Mouse (Mus musculus): Measurements from ENCODE around the gene Sult6b2.

Sult6b2 gene

GRCm38 (mm10) chr6:142809373-142810098 is 5.2 kb upstream of the Sult6b2 start:
- no peak for DNase-seq

- DNase-seq = no peak
These were observed 2.0 kb upstream of the Sult6b2 start for GRCm38 (mm10) chr6:142806326-142806725.

DNA sequence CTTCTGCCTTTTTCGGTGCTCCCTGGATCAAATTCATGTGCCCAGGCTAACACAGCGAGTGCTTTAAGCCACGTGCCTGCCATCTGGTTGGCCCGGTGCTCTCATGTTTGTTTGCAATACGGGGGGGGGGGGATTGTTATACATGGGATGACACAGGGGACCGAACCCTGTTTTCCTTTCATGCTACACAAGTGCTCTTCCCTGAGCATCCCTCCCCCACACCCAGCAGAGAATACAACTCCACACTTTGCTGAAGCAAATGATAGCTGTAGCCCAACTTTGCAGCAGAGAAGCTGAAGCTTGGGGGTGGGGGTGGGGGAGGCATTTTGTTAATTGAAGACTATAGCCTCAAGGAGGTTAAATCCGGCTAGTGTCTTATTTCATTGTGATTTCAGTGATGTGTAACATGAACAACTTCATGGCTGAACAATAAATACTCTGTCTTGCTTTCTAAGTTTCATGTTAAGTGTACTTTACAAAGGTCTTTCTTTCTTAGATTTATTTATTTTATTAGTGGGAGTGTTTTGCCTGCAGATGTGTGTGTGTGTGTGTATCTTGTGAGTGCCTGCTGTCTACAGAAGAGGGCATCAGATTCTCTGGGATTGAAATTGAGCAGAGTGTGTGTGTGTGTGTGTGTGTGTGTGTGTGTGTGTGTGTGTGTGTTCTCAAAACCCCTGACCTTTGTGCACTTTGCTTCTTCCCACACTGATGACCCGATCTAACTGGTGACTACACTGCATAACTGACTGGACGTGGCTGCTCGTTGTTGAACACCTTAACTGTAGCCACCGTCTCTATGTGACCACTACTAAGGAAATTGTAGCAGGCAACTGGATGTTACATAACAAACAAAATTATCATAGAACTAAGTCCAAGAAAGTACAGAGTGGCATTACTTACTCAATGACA is 1.4 kb downstream of the Sult6b2 start:
- DNase-seq = no peak

- no peak for DNase-seq
These were observed 2.6 kb downstream of the Sult6b2 start for GRCm38 (mm10) chr6:142801687-142802086.

DNA sequence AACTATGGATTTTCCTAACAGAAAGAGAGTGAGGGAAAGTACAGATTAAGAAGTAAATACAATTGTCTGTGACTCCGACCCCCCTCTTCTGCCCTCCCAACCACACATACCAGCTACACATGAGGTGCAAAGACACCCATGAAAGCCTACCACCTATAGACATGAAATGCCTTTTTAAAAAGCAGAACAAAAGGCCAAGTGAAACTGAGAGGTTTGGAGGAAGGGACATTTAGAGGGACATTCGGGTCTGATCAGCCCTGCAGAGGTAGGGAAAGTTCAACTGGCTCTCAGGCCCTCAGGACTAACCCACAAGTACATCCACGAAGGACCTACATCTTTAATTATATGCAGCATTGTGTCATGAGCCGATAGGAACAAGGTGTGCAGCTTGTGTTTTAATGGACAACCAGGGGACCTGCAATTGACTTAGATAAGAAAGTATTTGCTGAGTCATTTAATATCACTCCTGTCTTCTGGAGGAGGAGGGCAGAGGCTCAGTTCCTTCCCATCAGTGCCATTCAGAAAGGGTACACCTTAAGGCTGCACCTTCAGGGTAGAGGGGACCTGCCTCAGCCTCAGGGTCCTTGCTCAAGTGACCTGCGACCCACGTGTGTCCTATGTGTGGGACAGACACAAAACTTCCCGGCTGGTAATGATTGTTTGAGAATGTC is 4.5 kb downstream of the Sult6b2 start:
- no peak for DNase-seq

- DNase-seq = no peak
These were observed 5.5 kb downstream of the Sult6b2 start for GRCm38 (mm10) chr6:142798837-142799236.

GRCm38 (mm10) chr6:142797996-142798395 is 6.3 kb downstream of the Sult6b2 start:
- no peak for DNase-seq

DNA sequence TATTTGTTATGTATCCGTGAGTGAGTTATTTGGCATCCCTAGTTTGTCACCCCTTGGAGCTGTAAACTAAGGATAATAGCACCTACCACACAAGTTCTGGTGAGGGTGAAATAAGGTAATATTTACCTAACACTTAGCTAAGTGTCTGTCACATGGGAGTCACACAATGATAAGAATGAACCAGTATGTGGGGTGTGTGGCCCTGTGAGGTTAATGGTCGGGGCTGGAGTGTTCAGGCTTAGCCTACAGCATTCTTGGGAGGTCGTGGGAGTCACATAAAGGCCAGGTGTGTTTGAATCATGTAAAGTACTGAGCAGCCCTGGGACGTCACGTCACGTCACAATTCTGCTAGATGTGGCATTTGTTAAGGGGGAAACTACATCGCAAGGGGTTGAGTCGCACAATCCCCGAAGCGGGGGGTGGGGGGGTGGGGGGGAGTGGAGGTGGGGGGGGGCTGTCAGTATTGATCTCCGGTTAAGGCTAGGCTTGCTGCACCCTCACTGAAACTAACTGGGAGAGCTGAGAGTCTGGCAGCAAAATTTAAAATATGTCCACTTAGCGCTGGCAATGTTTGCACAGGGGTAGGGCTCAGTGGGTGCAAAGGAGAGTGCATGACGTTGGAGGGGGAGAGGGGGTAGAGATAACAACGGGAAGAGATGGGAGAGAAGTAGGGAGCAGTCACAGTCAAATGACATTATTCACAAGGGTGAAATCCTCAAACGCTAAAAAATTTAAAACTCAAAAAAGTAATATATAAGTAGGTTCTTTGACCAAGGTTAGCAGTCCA is 8.5 kb downstream of the Sult6b2 start:
- DNase-seq = no peak

DNA sequence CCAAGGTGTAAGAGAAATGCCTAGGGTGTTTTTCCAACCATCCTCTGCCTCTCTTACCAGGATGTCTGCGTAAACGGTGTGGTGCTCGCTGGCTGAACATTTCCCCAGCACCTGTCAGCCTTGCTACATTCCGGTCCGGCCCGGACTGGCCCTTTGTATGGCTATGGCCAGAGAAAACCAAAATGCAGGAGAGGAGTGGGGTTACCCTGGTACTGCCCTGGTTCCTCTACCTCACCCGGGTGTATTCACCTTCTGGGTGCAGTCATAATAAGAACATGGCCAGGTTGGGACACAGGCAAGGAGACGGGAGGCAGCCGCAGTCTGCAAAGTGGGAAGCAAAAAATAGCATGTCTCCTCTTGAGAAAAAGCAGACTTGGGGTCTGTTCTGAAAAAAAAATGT is 9.2 kb downstream of the Sult6b2 start:
- no peak for DNase-seq

GRCm38 (mm10) chr6:142793468-142793867 is 10.8 kb downstream of the Sult6b2 start:
- no peak for DNase-seq

DNA sequence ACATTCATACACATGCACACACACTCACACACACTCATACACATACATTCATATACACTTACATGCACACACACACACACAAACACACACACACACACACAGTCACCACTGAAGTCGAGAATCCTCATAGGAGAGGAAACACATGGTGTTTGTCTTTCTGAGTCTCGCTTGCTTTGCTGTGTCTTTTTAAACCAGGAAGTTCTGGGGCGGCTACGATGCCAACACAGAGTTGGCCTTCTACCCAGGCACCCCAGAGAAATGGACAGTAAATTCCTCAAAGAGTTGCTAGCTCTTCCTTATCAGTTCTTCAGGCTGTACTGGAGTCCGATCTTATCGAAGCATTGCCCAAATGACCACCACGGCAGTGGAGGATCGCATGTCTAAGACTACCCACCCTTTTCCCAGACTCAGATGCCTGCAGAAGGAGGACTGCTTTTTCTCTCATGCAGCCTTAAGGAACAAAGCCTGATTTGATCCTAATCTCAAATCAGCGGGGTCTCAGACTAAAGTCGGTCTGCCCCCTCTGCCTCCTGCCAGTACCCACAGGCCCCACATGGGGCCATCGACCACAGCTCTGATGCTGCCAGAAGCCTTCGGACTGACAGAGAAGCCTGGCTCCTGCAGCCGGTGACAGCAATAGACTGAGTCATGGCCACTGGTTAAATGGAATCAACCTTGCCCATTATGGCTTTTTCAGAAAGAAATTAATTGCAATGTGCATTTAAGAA is 11.9 kb downstream of the Sult6b2 start:
- DNase-seq = no peak

DNA sequence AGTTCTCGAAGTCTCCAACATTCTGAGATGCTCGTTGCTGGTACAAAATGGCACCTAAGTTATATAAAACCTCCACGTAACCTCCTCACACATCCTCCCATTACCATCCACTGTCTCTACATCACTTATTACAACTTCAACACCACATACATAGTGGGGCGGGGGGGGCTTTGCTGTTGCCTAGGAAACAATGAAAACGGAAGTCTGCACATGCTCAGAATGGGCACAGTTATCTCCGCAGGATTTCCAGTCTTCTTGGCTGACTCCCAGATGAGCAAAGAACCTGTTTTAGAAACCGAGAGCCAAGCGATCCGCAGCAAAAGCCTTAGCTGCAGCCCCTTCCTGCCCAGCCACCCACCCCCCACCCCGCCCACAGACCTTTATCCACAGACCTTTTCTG is 14.6 kb downstream of the Sult6b2 start:
- no peak for DNase-seq

DNA sequence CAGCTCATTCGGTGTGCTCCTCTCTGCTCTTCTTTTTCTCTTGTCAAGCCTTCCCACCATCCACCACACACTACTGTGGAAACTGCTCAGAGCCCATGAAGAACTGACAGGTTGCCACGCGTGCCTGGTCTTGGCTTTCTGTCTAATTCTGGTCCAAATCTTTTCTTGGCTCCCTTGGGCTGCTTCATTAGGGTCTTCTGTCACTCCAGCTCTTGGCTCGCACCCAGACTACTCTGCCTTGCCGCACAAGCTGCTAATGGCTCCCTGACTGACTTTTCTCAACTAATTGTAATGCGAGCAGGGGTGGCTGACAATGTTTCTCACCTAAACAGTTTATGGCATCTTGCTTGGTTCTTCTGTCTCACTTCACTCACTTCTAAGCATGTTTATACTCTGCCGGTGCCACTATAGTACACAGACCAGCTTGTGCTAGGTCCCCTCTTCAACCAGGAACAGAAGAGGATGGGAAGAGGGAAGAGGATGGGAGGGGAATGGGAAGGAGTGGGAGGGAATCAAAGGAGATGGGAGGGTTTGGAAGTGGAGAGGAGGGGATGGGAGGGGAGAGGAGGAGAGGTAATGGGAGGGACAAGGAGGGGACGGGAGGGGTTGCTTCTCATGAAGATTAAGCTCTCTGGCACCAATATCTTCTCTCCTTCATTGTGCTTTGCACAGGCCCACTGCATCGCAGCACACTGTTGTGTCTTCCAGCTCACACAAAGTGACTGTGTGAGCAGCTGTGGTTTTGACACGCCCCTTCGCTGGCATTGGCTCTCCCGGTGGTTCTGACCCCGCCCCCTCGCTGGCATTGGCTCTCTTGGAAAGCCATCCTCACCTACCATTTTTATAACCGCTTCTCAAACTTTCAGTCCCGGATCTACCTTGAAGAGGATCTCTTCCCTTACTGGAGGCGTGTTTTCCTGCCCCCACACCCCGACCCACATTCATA is 16.0 kb downstream of the Sult6b2 start:
- peak; percentile 28 for DNase-seq

DNA sequence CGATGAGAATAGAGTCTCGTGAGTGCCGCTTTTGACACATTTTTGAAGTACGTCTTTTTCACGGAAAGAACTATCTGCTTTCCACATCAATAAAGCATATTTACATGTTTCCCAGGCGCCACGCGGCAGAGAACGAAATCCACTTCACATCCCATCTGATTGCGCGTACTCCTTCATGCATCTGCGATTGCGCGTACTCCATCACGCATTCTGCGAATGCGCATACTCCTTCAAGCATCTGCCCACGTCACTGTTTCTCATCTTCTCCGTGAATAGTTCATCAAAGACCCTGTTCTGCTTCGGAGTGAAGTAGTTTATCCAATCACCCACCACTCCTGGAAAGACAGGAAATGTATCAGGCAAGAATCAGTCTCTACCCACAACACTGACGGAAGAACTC is 18.2 kb downstream of the Sult6b2 start:
- DNase-seq = no peak

GRCm38 (mm10) chr6:142785343-142785742 is 19.0 kb downstream of the Sult6b2 start:
- DNase-seq = no peak

DNA sequence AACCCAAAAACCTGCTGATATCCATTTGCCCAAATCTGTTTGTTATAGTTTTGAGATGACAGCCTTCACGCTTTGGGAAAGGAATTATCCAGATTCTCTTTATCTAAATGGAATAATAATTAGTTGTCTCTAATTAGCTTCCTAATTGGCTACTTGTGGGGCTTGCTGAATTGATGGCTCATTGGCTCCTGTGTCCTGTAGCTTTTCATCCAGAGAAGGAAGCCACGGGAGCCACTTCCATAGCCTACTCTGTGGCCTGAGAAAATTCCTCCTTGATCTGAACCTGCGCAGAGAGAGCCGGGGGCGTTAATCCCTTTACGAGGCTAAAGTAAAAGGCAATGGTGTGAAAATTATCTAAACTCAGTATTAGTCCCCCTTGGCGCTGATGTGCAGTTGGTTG is 23.0 kb downstream of the Sult6b2 start:
- DNase-seq = no peak

DNA sequence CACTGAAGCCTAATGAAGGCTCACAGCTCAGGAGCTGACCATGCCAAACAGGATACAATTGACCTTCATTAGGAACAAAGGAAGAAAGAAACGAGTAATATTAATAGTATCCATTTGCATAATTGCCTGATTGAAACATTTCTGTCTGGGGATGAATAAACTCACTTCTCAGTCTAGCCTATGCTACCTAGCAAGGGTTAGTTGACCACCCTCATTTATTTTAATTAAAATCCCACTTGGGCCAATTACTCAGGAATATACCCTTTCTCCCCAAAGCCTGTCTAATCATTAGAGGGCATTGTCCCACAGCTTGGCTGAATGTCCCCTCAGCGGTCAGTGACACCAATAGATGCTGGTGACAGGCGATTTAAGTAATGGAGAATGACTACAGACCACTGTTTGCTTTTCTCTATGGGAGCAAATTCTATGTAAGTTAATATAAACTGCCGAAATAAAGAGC is 23.7 kb downstream of the Sult6b2 start:
- no peak for DNase-seq

DNA sequence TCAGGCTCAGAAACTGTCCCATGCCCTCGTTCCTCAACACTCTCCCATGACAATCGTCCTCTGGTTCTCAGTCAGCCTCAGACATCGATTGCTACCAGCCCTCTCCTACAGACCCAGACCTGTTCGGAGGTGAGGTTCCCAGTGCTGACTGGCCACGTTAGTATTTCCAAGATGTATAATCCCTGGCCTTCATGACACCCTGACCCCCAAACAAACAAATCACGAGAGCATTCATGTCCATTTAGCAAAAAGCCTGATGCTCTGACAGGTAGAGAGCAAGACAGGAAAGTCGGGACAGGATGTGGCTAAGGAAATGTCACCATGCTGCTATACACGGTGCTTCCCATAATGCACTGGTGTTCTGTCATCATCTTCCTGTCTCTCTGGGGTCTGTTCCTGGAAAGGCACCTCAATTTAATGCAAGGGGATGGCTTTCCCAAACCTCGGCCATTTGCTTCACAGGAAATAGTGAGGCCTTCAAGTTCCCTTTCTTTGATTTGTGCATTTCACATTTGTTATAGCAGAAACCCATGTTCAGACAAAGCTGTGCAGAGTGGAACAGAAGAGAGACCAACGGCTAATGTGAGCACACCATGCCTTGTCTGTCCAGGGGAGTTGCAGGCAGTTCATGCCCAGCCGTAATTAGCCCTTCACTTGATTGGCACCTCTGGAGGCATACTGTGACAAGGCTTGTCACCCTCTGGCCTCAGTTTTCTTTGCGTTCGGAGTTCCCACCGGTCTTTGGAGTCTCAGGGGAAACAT is 24.3 kb downstream of the Sult6b2 start:
- DNase-seq = no peak

DNA sequence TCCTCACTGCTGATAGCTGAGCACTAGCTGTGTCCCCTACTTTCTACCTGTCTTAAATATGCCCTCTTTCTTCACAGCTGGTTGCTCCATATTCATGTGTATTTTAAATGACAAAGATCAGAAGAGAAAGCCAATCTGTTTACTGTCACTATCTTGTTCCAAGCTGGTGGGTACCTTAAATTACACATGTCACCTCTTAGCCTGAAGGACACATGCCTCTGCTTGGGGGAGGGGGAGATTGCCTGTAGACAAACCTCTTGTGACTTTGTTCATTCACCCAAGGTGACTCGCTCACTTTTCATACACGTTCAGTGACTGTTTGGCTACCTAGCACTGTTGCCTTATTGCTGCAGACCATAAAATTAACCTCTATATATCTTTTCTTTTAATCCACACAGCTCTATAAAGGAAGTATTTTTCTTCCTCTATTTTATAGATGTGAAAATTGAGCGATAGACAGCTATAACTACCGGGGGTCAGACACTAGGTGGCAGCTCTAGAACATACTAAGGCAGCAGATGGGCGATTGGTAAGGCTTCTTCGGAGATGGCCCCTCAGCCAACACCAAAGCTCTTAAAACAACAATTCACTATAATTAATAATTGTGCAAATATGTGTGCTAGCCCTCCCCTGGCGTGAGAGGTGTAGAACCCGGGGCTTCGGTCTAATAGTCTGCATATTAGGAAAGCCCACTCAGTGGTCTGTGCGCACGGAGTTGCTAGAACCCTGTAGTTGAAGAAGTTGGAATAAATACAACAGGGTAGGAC is 25.1 kb downstream of the Sult6b2 start:
- DNase-seq = peak; percentile 56

Data from right cerebral cortex, adult 18-20 months (tissue).